Mouse (Mus musculus): ENCODE measurements around the gene Slit1.

The Slit1 gene

DNA sequence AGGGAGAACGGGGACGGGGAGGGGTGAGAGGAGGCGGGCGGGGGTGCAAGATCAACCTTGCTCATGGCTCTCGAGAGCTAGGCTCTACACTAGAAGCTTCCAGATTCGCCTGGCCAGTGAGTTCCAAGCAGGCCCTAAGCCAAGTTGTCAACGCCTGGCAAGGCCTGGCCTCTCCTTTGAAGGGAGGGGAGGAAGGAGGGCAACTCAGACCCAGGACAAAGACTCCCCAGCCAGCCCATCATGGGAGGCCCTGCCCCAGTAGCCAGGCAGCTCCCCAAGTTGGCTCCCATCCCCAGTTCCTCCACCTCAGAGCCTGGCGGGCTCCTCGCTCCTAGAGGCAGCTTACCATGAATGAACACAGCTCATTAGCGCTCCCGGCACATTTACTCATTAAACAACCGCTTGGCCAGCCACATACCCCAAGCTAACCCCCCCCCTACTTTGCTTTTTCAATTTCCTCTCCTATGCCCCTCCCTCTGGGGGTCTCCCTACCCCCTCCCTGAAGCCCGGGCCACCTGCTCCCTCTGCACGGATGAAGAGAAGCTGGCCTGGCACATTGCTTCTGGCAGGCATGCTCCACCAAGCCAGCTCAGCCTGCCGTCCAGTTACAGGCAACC is 2.6 kb upstream of the Slit1 start:
- Histone ChIP-seq H3K36me3 (ENCODE audit: control insufficient read depth, insufficient read depth, low read length, poor library complexity, severe bottlenecking) (no peaks in the 10 kb centered on the region), H3K27me3 (ENCODE audit: control insufficient read depth, insufficient read depth, low read length, poor library complexity, severe bottlenecking) (no peaks in the 10 kb centered on the region)
- DNase-seq (ENCODE audit: low read depth, low spot score): no peak

DNA sequence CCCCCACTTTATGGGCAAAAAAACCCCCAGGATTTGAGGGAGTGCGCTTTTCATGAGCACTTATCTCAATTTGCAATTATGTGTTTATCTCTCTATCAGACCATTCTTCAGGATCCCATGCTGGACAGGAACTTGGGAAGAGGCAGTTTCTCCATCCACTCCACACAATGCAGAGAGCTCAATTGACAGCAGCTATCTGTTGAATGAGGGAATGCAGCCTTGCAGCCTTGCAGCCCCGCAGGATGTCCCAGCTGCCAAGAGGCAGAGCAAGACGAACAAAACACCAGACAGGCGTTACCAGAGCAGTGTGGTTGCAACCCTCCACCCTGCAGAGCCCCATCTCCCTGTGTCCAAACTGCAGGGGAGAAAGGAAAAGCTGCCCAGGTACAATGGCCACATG is 4.6 kb downstream of the Slit1 start:
- Histone ChIP-seq H3K27me3 (ENCODE audit: control insufficient read depth, insufficient read depth, low read length, poor library complexity, severe bottlenecking) (no peaks in the 10 kb centered on the region), H3K36me3 (ENCODE audit: control insufficient read depth, insufficient read depth, low read length, poor library complexity, severe bottlenecking) (no peaks in the 10 kb centered on the region)
- DNase-seq (ENCODE audit: low read depth, low spot score): no peak

DNA sequence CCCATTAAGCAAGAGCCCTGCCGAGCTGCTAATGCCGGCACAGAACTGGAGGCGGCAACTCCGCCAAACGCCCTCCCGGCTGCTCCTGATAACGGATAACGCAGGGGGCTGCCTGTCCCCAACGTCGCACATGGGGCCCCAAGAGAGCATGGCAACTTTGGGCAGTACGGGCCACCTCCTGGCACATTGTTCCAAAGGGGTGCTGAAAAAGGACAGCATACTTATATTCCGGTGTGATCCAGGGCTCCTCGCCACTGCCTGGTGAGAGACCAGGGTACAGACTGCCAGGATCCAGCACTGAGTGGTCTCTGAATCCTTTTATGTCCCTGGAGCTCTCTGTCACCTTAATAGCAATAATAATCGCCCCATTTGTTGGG is 5.0 kb downstream of the Slit1 start:
- Histone ChIP-seq H3K36me3 (ENCODE audit: control insufficient read depth, insufficient read depth, low read length, poor library complexity, severe bottlenecking) (no peaks in the 10 kb centered on the region), H3K27me3 (ENCODE audit: control insufficient read depth, insufficient read depth, low read length, poor library complexity, severe bottlenecking) (no peaks in the 10 kb centered on the region)
- DNase-seq (ENCODE audit: low read depth, low spot score): no peak

DNA sequence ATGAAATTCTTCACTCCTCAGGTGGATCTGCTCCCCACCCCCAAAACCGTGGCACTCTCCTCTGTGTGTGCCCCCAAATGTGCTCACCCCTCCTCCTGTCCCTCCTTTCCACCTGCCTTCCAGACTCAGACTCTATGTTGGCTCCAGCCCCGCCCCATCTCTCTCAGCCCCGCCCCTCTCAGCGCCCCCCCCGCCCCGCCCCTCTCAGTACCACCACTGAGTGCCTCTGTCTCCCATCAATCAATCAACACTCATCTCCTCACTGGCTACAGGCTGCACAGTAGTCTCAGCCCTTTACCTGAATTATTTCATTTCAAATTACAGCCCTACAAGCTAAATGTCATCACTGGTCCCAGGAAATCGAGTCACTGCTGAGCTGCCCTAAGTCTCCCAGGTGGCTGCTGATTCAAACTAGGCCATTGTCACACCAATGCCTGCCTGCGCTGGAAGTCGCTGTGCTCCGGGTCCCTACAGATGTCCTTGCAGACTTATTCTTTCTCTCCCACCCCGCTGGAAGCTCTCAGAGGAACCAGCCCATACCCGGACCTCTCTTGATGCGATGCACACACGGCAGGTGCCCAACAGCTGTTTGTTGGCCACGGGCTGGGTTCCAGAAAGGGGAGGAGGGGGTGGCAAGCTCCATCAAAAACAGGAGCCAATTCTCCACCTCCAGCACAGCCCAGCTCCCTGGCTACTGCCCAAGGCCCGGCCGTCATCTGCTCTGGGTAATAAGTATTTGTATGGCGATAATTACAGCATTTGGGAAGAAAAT is 5.6 kb downstream of the Slit1 start:
- Histone ChIP-seq H3K36me3 (ENCODE audit: control insufficient read depth, insufficient read depth, low read length, poor library complexity, severe bottlenecking) (no peaks in the 10 kb centered on the region), H3K27me3 (ENCODE audit: control insufficient read depth, insufficient read depth, low read length, poor library complexity, severe bottlenecking) (no peaks in the 10 kb centered on the region)
- DNase-seq (ENCODE audit: low read depth, low spot score): no peak

DNA sequence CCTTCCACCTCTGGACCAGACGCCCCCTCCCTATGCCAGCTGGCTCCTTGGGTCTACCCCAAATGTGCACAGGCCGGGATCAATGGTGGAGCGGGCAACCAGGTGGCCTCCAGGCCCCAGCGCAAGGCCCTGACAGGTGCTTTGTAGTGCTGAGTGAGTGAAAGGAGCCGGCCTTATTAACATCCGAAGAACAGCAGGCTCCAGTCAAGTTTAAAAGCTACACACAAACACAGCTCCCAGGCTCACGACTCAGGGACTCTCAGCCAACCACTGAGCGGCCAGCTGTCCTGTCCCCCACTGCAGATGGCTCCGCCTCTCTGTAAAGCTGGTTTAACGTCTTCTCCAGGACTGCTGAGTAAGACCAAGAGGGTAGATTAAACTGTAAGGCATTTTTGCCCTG is 8.8 kb downstream of the Slit1 start:
- no peaks in the 10 kb centered on the region for H3K36me3 ChIP-seq (ENCODE audit: control insufficient read depth, insufficient read depth, low read length, poor library complexity, severe bottlenecking)
- H3K27me3 ChIP-seq (ENCODE audit: control insufficient read depth, insufficient read depth, low read length, poor library complexity, severe bottlenecking): no peaks in the 10 kb centered on the region; the same call in 1 of the 2 replicates
- no peak for DNase-seq (ENCODE audit: low read depth, low spot score)

DNA sequence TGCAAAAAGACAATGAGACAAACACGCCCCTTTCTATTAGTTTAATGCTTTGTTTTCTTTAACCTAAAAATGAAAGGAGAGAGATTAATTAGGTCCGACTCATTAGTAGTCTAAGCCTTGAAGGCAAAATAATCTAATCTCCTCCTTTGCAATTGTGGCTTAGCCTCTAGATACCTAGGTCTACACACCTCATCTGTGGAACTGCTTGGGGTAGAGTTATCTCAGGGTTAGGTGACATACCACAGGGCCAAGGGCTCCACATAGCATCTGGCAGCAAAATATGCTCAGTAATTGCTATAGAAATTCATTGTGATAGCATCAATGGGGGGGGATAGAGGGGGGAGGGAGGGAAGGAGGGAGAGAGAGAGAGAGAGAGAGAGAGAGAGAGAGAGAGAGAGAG is 18.0 kb downstream of the Slit1 start:
- Histone ChIP-seq H3K27me3 (ENCODE audit: control insufficient read depth, insufficient read depth, low read length, poor library complexity, severe bottlenecking) (no peaks in the 10 kb centered on the region), H3K36me3 (ENCODE audit: control insufficient read depth, insufficient read depth, low read length, poor library complexity, severe bottlenecking) (no peaks in the 10 kb centered on the region)
- no peak for DNase-seq (ENCODE audit: low read depth, low spot score)

DNA sequence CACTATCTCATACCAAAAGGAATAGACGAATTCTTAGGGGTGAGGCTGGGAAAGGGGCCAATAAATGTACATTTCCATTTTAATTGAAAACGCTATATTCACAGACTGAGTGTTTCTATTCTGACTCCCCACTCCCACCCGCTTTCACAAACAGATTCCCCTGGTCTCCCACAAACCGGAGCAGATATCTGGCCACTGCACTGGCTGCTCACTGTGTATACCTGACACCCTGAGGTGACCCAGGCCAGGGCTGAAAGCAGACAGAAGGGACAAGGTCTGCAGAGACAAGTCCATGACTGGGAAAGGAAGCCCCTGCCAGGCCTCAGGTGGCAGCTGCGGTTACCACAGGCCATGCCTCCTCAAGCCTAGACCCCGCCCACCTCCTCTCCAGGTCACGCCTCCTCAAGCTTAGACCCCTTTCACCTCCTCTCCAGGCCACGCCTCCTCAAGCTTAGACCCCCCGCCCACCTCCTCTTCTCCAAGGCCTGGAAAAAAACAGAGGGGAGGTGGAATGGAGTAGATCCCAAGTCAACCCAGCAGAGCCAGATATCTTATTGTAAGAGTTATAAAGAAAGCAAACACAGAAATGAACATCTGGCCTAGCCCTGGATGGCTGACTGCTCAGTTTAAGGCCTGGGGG is 18.5 kb downstream of the Slit1 start:
- Histone ChIP-seq H3K27me3 (ENCODE audit: control insufficient read depth, insufficient read depth, low read length, poor library complexity, severe bottlenecking) (no peaks in the 10 kb centered on the region), H3K36me3 (ENCODE audit: control insufficient read depth, insufficient read depth, low read length, poor library complexity, severe bottlenecking) (no peaks in the 10 kb centered on the region)
- peak; percentile 10 for DNase-seq (ENCODE audit: low read depth, low spot score)

DNA sequence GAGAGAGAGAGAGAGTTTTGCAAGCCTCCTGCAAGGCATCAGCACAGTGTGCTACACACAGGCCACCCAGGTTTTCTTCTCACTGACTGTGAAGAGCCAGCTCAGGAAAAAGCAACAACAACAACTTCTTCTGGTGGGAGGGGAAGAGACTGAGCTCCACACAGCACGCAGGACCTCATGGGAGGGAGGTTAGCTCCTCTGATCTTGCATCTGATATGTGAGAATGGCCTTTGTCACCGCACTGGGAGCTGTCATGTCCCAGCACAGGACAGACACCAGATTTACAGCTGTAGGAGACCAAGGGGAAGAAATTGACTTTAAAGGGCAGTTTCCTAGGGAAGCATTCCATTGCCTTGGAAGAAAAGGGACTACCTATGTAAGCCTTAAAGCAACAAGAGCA is 20.1 kb downstream of the Slit1 start:
- no peaks in the 10 kb centered on the region for H3K27me3 ChIP-seq (ENCODE audit: control insufficient read depth, insufficient read depth, low read length, poor library complexity, severe bottlenecking)
- no peaks in the 10 kb centered on the region for H3K36me3 ChIP-seq (ENCODE audit: control insufficient read depth, insufficient read depth, low read length, poor library complexity, severe bottlenecking)
- DNase-seq (ENCODE audit: low read depth, low spot score): no peak

DNA sequence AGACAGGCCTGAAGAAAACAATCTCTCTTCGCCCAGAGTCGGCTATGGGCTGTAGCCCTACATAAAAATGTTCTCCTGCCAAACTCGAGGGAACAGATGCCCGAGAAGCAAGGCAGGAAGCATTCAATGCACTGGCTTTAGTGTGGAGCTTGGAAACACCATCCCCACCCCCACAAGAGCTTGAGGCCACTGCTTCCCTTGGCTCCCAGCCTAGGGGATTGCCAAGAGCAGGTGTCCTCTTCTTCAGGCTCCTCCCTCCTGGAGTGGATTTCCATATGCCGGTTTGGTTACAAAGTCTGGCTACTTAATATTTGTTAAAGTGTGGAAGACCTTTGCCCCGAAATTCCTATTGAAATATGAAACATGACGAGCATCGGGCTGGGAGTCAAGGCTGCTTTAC is 24.0 kb downstream of the Slit1 start:
- H3K36me3 ChIP-seq (ENCODE audit: control insufficient read depth, insufficient read depth, low read length, poor library complexity, severe bottlenecking): no peaks in the 10 kb centered on the region
- H3K27me3 ChIP-seq (ENCODE audit: control insufficient read depth, insufficient read depth, low read length, poor library complexity, severe bottlenecking): no peaks in the 10 kb centered on the region
- no peak for DNase-seq (ENCODE audit: low read depth, low spot score)

DNA sequence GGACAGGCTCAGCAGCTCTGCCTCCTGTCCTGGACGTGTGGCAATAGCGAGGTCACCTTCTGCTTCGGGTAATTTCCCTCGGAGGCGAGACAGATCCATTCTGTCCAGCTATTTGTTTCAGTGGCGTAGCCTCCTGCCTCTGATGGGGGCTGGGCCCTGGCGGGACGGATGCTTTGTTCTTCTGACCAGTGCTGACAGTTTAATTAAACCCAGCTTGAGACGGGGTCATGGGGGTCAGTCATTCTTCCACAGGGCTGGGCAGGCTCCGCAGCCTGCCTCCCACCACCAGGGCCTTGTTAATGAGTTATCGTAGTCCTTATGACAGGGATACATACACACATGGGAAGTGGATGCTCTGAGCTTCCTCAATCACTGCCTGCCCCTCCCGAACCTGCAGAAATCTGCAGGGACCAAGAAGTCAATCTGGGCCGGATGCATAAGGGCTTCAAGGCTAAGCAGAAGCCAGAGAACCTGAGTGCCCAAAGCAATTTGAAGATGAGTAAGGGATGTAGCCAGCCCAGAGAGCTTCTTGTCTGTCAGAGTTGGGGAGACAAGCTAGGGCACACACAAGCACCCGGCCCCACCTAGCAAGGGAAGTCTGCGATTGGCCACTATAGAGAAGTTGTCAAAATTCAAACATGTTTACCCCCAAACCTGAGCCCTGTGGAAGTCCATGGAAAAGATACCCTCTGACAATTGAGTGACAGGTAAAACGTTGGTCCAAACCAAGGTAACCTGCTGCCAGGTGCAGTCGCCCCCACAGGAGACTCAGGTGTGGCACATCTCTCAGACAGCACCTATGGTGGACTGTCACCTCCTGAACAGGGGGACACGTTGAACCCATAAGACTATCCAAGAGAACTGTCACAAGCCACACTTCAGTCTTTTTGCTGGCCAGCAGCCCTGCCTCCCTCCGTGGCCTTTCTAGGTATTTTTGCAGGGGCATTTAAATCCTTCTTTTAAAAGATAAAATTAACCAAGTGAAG is 26.9 kb downstream of the Slit1 start:
- Histone ChIP-seq H3K27me3 (ENCODE audit: control insufficient read depth, insufficient read depth, low read length, poor library complexity, severe bottlenecking) (no peaks in the 10 kb centered on the region), H3K36me3 (ENCODE audit: control insufficient read depth, insufficient read depth, low read length, poor library complexity, severe bottlenecking) (no peaks in the 10 kb centered on the region)
- no peak for DNase-seq (ENCODE audit: low read depth, low spot score)

DNA sequence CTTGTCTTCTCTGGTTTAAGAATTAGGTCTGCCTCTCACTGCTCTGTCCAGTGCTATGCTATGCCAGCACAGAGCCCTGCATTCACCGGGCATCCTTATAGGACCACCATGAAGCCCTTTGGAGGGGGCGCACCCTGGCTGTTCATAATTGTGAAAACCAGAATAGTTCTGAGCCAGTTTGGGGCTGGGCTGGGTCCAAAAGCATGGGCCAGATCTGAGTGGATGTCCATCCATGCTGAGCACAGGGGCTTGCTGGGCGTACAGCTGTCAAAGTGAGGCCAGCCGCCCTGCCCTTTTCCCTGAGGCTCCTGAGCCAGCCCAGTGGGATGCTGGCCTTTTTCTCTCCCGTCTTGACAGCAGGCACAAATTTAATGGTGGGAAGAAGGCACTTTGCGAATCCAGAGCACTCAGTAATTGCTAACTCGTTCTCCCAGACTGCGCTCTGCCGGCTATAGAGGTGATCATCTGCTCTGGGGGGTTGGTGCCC is 29.0 kb downstream of the Slit1 start:
- no peaks in the 10 kb centered on the region for H3K27me3 ChIP-seq (ENCODE audit: control insufficient read depth, insufficient read depth, low read length, poor library complexity, severe bottlenecking)
- H3K36me3 ChIP-seq (ENCODE audit: control insufficient read depth, insufficient read depth, low read length, poor library complexity, severe bottlenecking): no peaks in the 10 kb centered on the region
- DNase-seq (ENCODE audit: low read depth, low spot score): no peak

DNA sequence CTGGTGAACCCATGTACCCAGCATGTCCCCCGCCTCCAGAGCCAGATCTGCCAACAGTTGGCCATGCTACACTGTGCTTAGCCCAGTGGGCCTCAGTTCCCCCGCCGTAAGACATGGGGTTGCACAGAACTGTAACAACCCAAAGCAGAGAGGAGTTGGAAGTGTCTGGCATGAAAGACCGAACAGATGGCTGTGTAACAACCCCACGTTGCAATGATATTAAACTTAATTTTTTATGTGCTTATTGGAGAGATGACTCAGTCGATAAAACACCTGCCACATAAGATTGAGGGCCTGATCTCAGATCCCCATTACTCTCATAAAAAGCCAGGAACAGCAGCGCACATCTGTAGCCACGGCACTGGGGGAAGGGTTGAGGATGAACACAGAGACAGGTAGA is 30.6 kb downstream of the Slit1 start:
- no peaks in the 10 kb centered on the region for H3K27me3 ChIP-seq (ENCODE audit: control insufficient read depth, insufficient read depth, low read length, poor library complexity, severe bottlenecking)
- DNase-seq (ENCODE audit: low read depth, low spot score): no peak
- no peaks in the 10 kb centered on the region for H3K36me3 ChIP-seq (ENCODE audit: control insufficient read depth, insufficient read depth, low read length, poor library complexity, severe bottlenecking)

DNA sequence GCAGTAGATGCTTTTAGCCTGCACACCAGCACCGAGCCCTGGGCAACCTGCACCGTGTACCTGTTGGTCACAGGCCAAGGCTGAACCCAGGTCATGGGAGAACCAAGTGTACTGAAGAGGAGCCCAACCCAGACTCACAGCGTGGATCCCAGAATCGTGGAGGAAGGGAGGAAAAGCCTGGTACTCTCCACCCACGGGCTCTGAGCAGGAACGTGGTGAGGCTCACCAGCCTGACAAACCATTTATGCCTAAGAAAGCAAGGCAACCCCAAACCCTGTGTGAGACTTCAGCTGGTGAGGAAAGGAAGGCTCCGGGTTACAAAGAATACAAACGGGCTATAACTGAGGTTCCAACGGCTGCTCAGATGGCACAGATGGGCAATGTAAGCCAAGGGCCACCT is 31.8 kb downstream of the Slit1 start:
- H3K36me3 ChIP-seq (ENCODE audit: control insufficient read depth, insufficient read depth, low read length, poor library complexity, severe bottlenecking): no peaks in the 10 kb centered on the region
- no peaks in the 10 kb centered on the region for H3K27me3 ChIP-seq (ENCODE audit: control insufficient read depth, insufficient read depth, low read length, poor library complexity, severe bottlenecking)
- no peak for DNase-seq (ENCODE audit: low read depth, low spot score)

DNA sequence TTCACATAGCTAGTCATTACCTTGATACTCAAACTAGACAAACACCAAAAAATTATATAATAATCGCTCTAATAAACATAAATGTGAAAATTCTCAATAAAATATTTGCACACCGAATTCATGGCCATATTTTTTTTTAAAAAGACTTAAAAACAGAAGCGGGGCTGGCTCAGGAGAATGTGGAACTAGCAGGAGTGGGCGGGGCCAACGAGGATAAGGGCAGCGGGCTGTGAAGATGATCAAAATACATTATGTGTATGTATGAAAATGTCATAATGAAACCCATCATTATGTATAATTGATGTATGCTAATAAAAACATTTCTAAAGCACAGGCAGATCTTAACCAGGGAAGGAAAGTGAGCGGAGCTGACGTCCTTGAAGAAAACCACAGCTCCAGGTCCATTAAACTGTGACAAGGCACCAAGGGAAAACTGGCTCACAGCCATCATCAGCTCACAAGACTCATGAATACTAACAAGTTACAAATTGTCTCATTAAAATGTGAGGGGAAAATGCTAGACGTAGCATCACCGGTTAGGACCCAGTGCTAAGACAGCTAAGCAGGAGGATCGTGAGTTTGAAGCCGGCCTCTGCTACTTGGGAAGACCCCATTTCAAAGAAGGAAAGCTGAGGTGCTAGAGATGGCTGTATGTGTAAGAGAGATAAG is 33.8 kb downstream of the Slit1 start:
- H3K36me3 ChIP-seq (ENCODE audit: control insufficient read depth, insufficient read depth, low read length, poor library complexity, severe bottlenecking): no peaks in the 10 kb centered on the region
- H3K27me3 ChIP-seq (ENCODE audit: control insufficient read depth, insufficient read depth, low read length, poor library complexity, severe bottlenecking): no peaks in the 10 kb centered on the region
- no peak for DNase-seq (ENCODE audit: low read depth, low spot score)
